ENCODE assay signal across 34 mouse cellular contexts in the genomic region with DNA sequence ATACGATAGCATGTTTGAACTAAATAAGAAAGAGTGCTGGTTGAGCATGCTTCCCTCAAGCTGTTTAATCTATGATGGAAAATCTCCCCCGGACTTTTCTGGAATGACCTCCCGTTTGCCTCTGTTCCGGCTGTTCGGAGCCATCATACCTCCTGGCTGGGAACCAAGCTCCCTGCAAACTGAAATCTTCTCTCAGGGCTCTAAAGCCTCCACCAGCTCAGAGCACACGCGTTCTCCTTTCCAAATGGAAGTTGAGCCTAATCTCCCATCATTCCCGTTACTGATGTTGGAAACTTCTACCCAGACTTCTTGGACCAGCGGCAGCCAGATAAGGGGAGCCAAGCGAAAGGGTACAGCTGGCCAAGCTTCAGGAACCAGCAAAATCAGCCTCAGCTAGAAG. TPM values are rescaled to one million over a fixed set of nuclear protein-coding genes. Genes with fewer than 3 reads are reported as not detected.
DNase-seq lines count a peak whose midpoint lies in the region; ATAC-seq and TF ChIP-seq lines count a peak whose summit lies in the region.
"Had no signal": no experiment of that assay in that cellular context is flagged by ENCODE, and none has a peak within 500 bp of the region (broad histone marks: within the 10 kb centered on the region; RNA-seq: fewer than 3 reads in every experiment).

No protein-coding gene starts in this region.

- no peaks in the 10 kb centered on the region for H3K27me3 ChIP-seq in lung, embryonic 15.5 days
- H3K27me3 ChIP-seq in E14TG2a.4 (ENCODE audit: insufficient read depth, low read length) = no peaks in the 10 kb centered on the region
- no peaks in the 10 kb centered on the region for H3K27me3 ChIP-seq in embryonic facial prominence, embryonic 15.5 days
- H3K27me3 ChIP-seq: CH12.LX; embryonic facial prominence, embryonic 12.5 days; forebrain, embryonic 13.5 days; heart, embryonic 12.5 days; heart, embryonic 15.5 days; hindbrain, embryonic 13.5 days had no signal

- no peaks in the 10 kb centered on the region for H3K36me3 ChIP-seq in lung, embryonic 15.5 days
- peaks cover 7% of the 10 kb centered on the region; the same call in 1 of the 2 replicates for H3K36me3 ChIP-seq in E14TG2a.4 (ENCODE audit: insufficient read depth, low read length)
- no peaks in the 10 kb centered on the region for H3K36me3 ChIP-seq in embryonic facial prominence, embryonic 15.5 days
- H3K36me3 ChIP-seq: embryonic facial prominence, embryonic 12.5 days; heart, embryonic 12.5 days; heart, embryonic 15.5 days; hindbrain, embryonic 13.5 days had no signal

- no peak overlapping the region for H3K4me2 ChIP-seq in lung, embryonic 15.5 days
- no peak overlapping the region for H3K4me2 ChIP-seq in embryonic facial prominence, embryonic 15.5 days (replicated peaks)
- H3K4me2 ChIP-seq: embryonic facial prominence, embryonic 12.5 days; forebrain, embryonic 13.5 days; heart, embryonic 12.5 days; heart, embryonic 15.5 days; hindbrain, embryonic 13.5 days had no signal

- ATAC-seq in lung, embryonic 15.5 days (ENCODE audit: borderline replicate concordance, extremely low read depth, low FRiP score, low TSS enrichment) = no peak
- ATAC-seq in embryonic facial prominence, embryonic 15.5 days (ENCODE audit: insufficient number of reproducible peaks, low FRiP score, low TSS enrichment, low read depth) = 0 out of 2 replicates have a peak, but pooled peaks have one; percentile 24
- ATAC-seq: activated CD4-positive, CD25-positive, alpha-beta regulatory T cell, adult 4 months; forebrain, embryonic 13.5 days; forebrain, embryonic 16.5 days; hindbrain, embryonic 16.5 days had no signal

- H3K27ac ChIP-seq in gastrocnemius, adult 2 months = no peak overlapping the region
- H3K27ac ChIP-seq in lung, embryonic 15.5 days = peak overlapping the region; percentile 61
- no peak overlapping the region for H3K27ac ChIP-seq in embryonic facial prominence, embryonic 15.5 days (replicated peaks)
- H3K27ac ChIP-seq: embryonic facial prominence, embryonic 12.5 days; forebrain, embryonic 10.5 days; forebrain, embryonic 13.5 days; heart, embryonic 15.5 days; hindbrain, embryonic 10.5 days; hindbrain, embryonic 13.5 days had no signal

- no peak overlapping the region for H3K9ac ChIP-seq in lung, embryonic 15.5 days
- H3K9ac ChIP-seq in embryonic facial prominence, embryonic 15.5 days = no peak overlapping the region
- H3K9ac ChIP-seq: embryonic facial prominence, embryonic 12.5 days; forebrain, embryonic 13.5 days; heart, embryonic 12.5 days; heart, embryonic 15.5 days; hindbrain, embryonic 13.5 days had no signal

- no peak for TF ChIP-seq CTCF in gastrocnemius, adult 2 months (IDR thresholded peaks at IDR 0.05)
- no peak for TF ChIP-seq CTCF in E14TG2a.4 (conservative IDR thresholded peaks at IDR 0.05; ENCODE audit: low read length)

- 0 out of 2 replicates have a peak, but pooled peaks cover 11% of the 10 kb centered on the region for H3K4me1 ChIP-seq in lung, embryonic 15.5 days
- H3K4me1 ChIP-seq in E14TG2a.4 (replicated peaks; ENCODE audit: low read depth, low read length) = no peaks in the 10 kb centered on the region; the same call in 1 of the 2 replicates
- peaks cover 7% of the 10 kb centered on the region; the same call in 1 of the 2 replicates for H3K4me1 ChIP-seq in embryonic facial prominence, embryonic 15.5 days
- H3K4me1 ChIP-seq: embryonic facial prominence, embryonic 12.5 days; forebrain, embryonic 13.5 days had no signal

- 53% methylated on average over 10 of the region's 10 CpGs for WGBS in lung, embryonic 15.5 days
- WGBS in embryonic facial prominence, embryonic 15.5 days = 60% methylated on average over 10 of the region's 10 CpGs

- H3K4me3 ChIP-seq in gastrocnemius, adult 2 months = peak overlapping the region; percentile 26; the same call in 1 of the 2 replicates
- H3K4me3 ChIP-seq in lung, embryonic 15.5 days = no peak overlapping the region
- 0 out of 2 replicates have a peak overlapping the region, but pooled peaks have one; percentile 26 for H3K4me3 ChIP-seq in E14TG2a.4 (replicated peaks; ENCODE audit: low read length)
- no peak overlapping the region for H3K4me3 ChIP-seq in embryonic facial prominence, embryonic 15.5 days (replicated peaks)
- H3K4me3 ChIP-seq: embryonic facial prominence, embryonic 12.5 days; forebrain, embryonic 10.5 days; forebrain, embryonic 13.5 days; heart, embryonic 12.5 days; heart, embryonic 15.5 days; hindbrain, embryonic 10.5 days; hindbrain, embryonic 13.5 days had no signal

- intact Hi-C loops in gastrocnemius, adult 2 months (cut with DNase I) = no loop called here

- DNase-seq in gastrocnemius, adult 2 months = no peak
- no peak for DNase-seq in gastrocnemius, adult 18-20 months (ENCODE audit: low spot score)
- no peak for DNase-seq in lung, postnatal 4 days
- no peak for DNase-seq in embryo, embryonic 9.5 days (ENCODE audit: extremely low spot score)
- DNase-seq: adrenal gland, adult 8-10 months; adrenal gland, postnatal 25 days; B cell, adult 2 months; cerebellum, adult 11-12 months; cerebellum, adult 8-10 months; cerebellum, postnatal 36 days; embryo, embryonic 11 days; gastrocnemius, postnatal 25 days; heart, adult 18-20 months; heart, postnatal 10 days; heart, postnatal 36 days had no signal

- no peaks in the 10 kb centered on the region for H3K9me3 ChIP-seq in lung, embryonic 15.5 days
- H3K9me3 ChIP-seq in E14TG2a.4 (ENCODE audit: low read length) = no peaks in the 10 kb centered on the region
- no peaks in the 10 kb centered on the region for H3K9me3 ChIP-seq in embryonic facial prominence, embryonic 15.5 days (replicated peaks)
- H3K9me3 ChIP-seq: forebrain, embryonic 10.5 days; forebrain, embryonic 13.5 days; heart, embryonic 12.5 days; heart, embryonic 15.5 days; hindbrain, embryonic 10.5 days; hindbrain, embryonic 13.5 days had no signal

RNA-seq across cellular contexts. Expression of a gene that starts 37.5 kb away (rescaled TPM):
- total RNA-seq in gastrocnemius, adult 2 months (2021) = 1 to 10 TPM; 5.9 to 9.0 TPM
- 1 to 10 TPM; 5.6 to 6.1 TPM for total RNA-seq in gastrocnemius, adult 18-20 months (2021)
- 17.1 and 20.0 TPM in 2 replicates for polyA plus RNA-seq in lung, embryonic 15.5 days (2015; fragmentation: Nextera tagmentation; extraction: Ambion mirVana)
- polyA plus RNA-seq in embryonic facial prominence, embryonic 15.5 days (2015; fragmentation: Nextera tagmentation; extraction: Ambion mirVana) = 11.5 and 13.7 TPM in 2 replicates

RNA-seq across cellular contexts. Expression of a gene that starts 59.0 kb away (rescaled TPM):
- not detected for total RNA-seq in gastrocnemius, adult 2 months (2021)
- total RNA-seq in gastrocnemius, adult 18-20 months (2021) = not detected
- polyA plus RNA-seq in lung, embryonic 15.5 days (2015; fragmentation: Nextera tagmentation; extraction: Ambion mirVana) = 0.72 TPM in 1 of 2 replicates, not detected in the other
- polyA plus RNA-seq in embryonic facial prominence, embryonic 15.5 days (2015; fragmentation: Nextera tagmentation; extraction: Ambion mirVana) = 0.62 and 1.6 TPM in 2 replicates
- total RNA-seq: adrenal gland, adult 8-10 months; adrenal gland, postnatal 25 days; CH12.LX; ES-E14; gastrocnemius, adult 8-10 months; heart, postnatal 10 days had no signal
- polyA plus RNA-seq: activated CD4-positive, CD25-positive, alpha-beta regulatory T cell, adult 4 months; brain, embryonic 14.5 days; cortical plate, adult 2 months; forebrain, embryonic 10.5 days; forebrain, embryonic 13.5 days; forebrain, embryonic 16.5 days; gonadal fat pad, adult 2 months; heart, embryonic 12.5 days; heart, embryonic 15.5 days; hindbrain, embryonic 10.5 days; hindbrain, embryonic 13.5 days had no signal

Comparison
In these comparisons a context has a peak if more than half of its experiments do, and no peak if none do; other contexts are left out.
1. H3K4me3 ChIP-seq: peak in gastrocnemius, adult 2 months (single experiment) and E14TG2a.4 (single experiment); none in lung, embryonic 15.5 days (single experiment) and embryonic facial prominence, embryonic 15.5 days (single experiment).